Mouse (Mus musculus): ENCODE measurements at regions not wholly inside any gene's neighbourhood (a gene's known extent, or its start where the extent isn't known, plus 50 kb on each side); places are given as distances from the start of the nearest gene placed in this dataset.

GRCm38 (mm10) chr5:85750893-85751292 is 314.5 kb downstream of the Cenpc1 start:
- DNase-seq (ENCODE audit: extremely low spot score in 1 of 2, low spot score in 2 of 2) = no peak
- intact Hi-C loops (cut with DNase I) = no loop called here

- intact Hi-C loops (cut with DNase I) = no loop called here
- no peak for DNase-seq (ENCODE audit: extremely low spot score in 1 of 2, low spot score in 2 of 2)
Observed at GRCm38 (mm10) chr5:85729613-85730012, 335.8 kb downstream of the Cenpc1 start.

GRCm38 (mm10) chr5:85707345-85707744 is 358.0 kb downstream of the Cenpc1 start:
- intact Hi-C loops (cut with DNase I) = no loop called here
- DNase-seq (ENCODE audit: extremely low spot score in 1 of 2, low spot score in 2 of 2) = no peak

GRCm38 (mm10) chr5:85706598-85706997 is 358.8 kb downstream of the Cenpc1 start:
- DNase-seq (ENCODE audit: extremely low spot score in 1 of 2, low spot score in 2 of 2) = no peak
- intact Hi-C loops (cut with DNase I) = no loop called here

- intact Hi-C loops (cut with DNase I) = no loop called here
- no peak for DNase-seq (ENCODE audit: extremely low spot score in 1 of 2, low spot score in 2 of 2)
Observed at GRCm38 (mm10) chr5:85706084-85706483, 359.3 kb downstream of the Cenpc1 start.

GRCm38 (mm10) chr5:85677872-85678271 is 387.5 kb downstream of the Cenpc1 start:
- DNase-seq (ENCODE audit: extremely low spot score in 1 of 2, low spot score in 2 of 2) = no peak
- intact Hi-C loops (cut with DNase I) = no loop called here

GRCm38 (mm10) chr5:85671121-85671520 is 394.3 kb downstream of the Cenpc1 start:
- intact Hi-C loops (cut with DNase I) = no loop called here
- DNase-seq (ENCODE audit: extremely low spot score in 1 of 2, low spot score in 2 of 2) = no peak

- intact Hi-C loops (cut with DNase I) = no loop called here
- DNase-seq (ENCODE audit: extremely low spot score in 1 of 2, low spot score in 2 of 2) = no peak
Observed at GRCm38 (mm10) chr5:85661487-85661886, 403.9 kb downstream of the Cenpc1 start.

- DNase-seq (ENCODE audit: extremely low spot score in 1 of 2, low spot score in 2 of 2) = no peak
- intact Hi-C loops (cut with DNase I) = no loop called here
Observed at GRCm38 (mm10) chr5:85621078-85621477, 444.3 kb downstream of the Cenpc1 start.

- DNase-seq (ENCODE audit: extremely low spot score in 1 of 2, low spot score in 2 of 2) = no peak
- intact Hi-C loops (cut with DNase I) = no loop called here
Observed at GRCm38 (mm10) chr5:85614783-85615182, 450.6 kb downstream of the Cenpc1 start.

- intact Hi-C loops (cut with DNase I) = no loop called here
- DNase-seq (ENCODE audit: extremely low spot score in 1 of 2, low spot score in 2 of 2) = no peak
Observed at GRCm38 (mm10) chr5:85612606-85613005, 452.8 kb downstream of the Cenpc1 start.

GRCm38 (mm10) chr5:85609104-85609503 is 456.3 kb downstream of the Cenpc1 start:
- no peak for DNase-seq (ENCODE audit: extremely low spot score in 1 of 2, low spot score in 2 of 2)
- intact Hi-C loops (cut with DNase I) = no loop called here

GRCm38 (mm10) chr5:85598164-85598563 is 467.2 kb downstream of the Cenpc1 start:
- no peak for DNase-seq (ENCODE audit: extremely low spot score in 1 of 2, low spot score in 2 of 2)
- intact Hi-C loops (cut with DNase I) = no loop called here

- intact Hi-C loops (cut with DNase I) = no loop called here
- DNase-seq (ENCODE audit: extremely low spot score in 1 of 2, low spot score in 2 of 2) = no peak
Observed at GRCm38 (mm10) chr5:85595082-85595447, 470.3 kb downstream of the Cenpc1 start.

- intact Hi-C loops (cut with DNase I) = no loop called here
- DNase-seq (ENCODE audit: extremely low spot score in 1 of 2, low spot score in 2 of 2) = no peak
Observed at GRCm38 (mm10) chr5:85594413-85595081, 470.8 kb downstream of the Cenpc1 start.

- intact Hi-C loops (cut with DNase I) = no loop called here
- DNase-seq (ENCODE audit: extremely low spot score in 1 of 2, low spot score in 2 of 2) = no peak
Observed at GRCm38 (mm10) chr5:85592236-85592635, 473.1 kb downstream of the Cenpc1 start.

GRCm38 (mm10) chr5:85586727-85587126 is 478.7 kb downstream of the Cenpc1 start:
- peak in 1 of 2 experiments; percentile 22 for DNase-seq (ENCODE audit: extremely low spot score in 1 of 2, low spot score in 2 of 2)
- intact Hi-C loops (cut with DNase I) = loop anchor here (5.0 kb wide), 1 partner anchor 351 kb away; no protein-coding TSS in a partner anchor

- DNase-seq (ENCODE audit: extremely low spot score in 1 of 2, low spot score in 2 of 2) = no peak
- intact Hi-C loops (cut with DNase I) = no loop called here
Observed at GRCm38 (mm10) chr5:85572531-85572930, 492.9 kb downstream of the Cenpc1 start.

- DNase-seq (ENCODE audit: extremely low spot score in 1 of 2, low spot score in 2 of 2) = peak; percentile 33 to 42
- intact Hi-C loops (cut with DNase I) = no loop called here
Observed at GRCm38 (mm10) chr5:85571967-85572366, 493.4 kb downstream of the Cenpc1 start.

GRCm38 (mm10) chr5:85571381-85571780 is 494.0 kb downstream of the Cenpc1 start:
- intact Hi-C loops (cut with DNase I) = no loop called here
- peak in 1 of 2 experiments; percentile 36 for DNase-seq (ENCODE audit: extremely low spot score in 1 of 2, low spot score in 2 of 2)

GRCm38 (mm10) chr5:85536329-85536728 is 529.1 kb downstream of the Cenpc1 start:
- DNase-seq (ENCODE audit: extremely low spot score in 1 of 2, low spot score in 2 of 2) = no peak
- intact Hi-C loops (cut with DNase I) = no loop called here

All from left cerebral cortex, postnatal 10 days (tissue).